Mouse (Mus musculus) hindbrain, embryonic 16.5 days (tissue): Measurements from ENCODE around the gene Spryd4. TPM values are rescaled to one million over a fixed set of nuclear protein-coding genes. Genes with fewer than 3 reads are reported as not detected.

Experiments used
- ATAC-seq: fragments of 200-750 bp; cut with Nextera tagmentation; 2 replicates; pipeline ENCODE4 v1.8.0; 2017; ENCODE audit warnings: moderate TSS enrichment, moderate library complexity
- H3K27ac ChIP-seq: fragments of 300-500 bp; sonication (generic); 2 replicates; pipeline ENCODE4 v1.5.1; 2014; ENCODE audit warnings: low read depth, mild to moderate bottlenecking, control low read depth, low read length, moderate library complexity
- H3K27me3 ChIP-seq: fragments of 300-500 bp; sonication (generic); replicated peaks from 2 replicates; pipeline ENCODE4 v1.6.1; 2014; ENCODE audit warnings: low read length; ENCODE audit not compliant: control insufficient read depth, insufficient read depth
- H3K36me3 ChIP-seq: fragments of 300-500 bp; sonication (generic); 2 replicates; pipeline ENCODE4 v1.6.1; 2014; ENCODE audit warnings: mild to moderate bottlenecking, low read length, moderate library complexity, mixed read lengths; ENCODE audit not compliant: control insufficient read depth, insufficient read depth
- H3K4me1 ChIP-seq: fragments of 300-500 bp; sonication (generic); 2 replicates; pipeline ENCODE4 v1.6.1; 2014; ENCODE audit warnings: low read depth, low read length; ENCODE audit not compliant: control insufficient read depth, insufficient read depth
- H3K4me2 ChIP-seq: fragments of 300-500 bp; sonication (generic); 2 replicates; pipeline ENCODE4 v1.6.1; 2014; ENCODE audit warnings: mild to moderate bottlenecking, low read length, control low read depth, moderate library complexity
- H3K4me3 ChIP-seq: fragments of 300-500 bp; sonication (generic); 2 replicates; pipeline ENCODE4 v1.5.1; 2014; ENCODE audit warnings: mild to moderate bottlenecking, low read length, control low read depth, moderate library complexity
- H3K9ac ChIP-seq: fragments of 300-500 bp; sonication (generic); 2 replicates; pipeline ENCODE4 v1.6.1; 2014; ENCODE audit warnings: low read depth, mild to moderate bottlenecking, control low read depth, low read length, moderate library complexity
- H3K9me3 ChIP-seq: fragments of 300-500 bp; sonication (generic); 2 replicates; pipeline ENCODE4 v1.6.1; 2014; ENCODE audit warnings: mild to moderate bottlenecking, low read length, moderate library complexity; ENCODE audit not compliant: control insufficient read depth
- WGBS: fragments of 180-500 bp; shearing (Covaris S2); extraction: QIAGEN DNeasy Blood & Tissue Kit; methylation state at CpG from one replicate; pipeline ENCODE4 v1.1.7; 2014; 5-methylcytosine and 5-hydroxymethylcytosine counted together
- polyA plus RNA-seq: library from polyadenylated mRNA; unstranded; fragments of >200 nt; fragmentation: Nextera tagmentation; extraction: Ambion mirVana; gene quantifications from 2 replicates; pipeline ENCODE4 v1.2.1, GENCODE M21; 2015

Gene Spryd4
- polyA plus RNA-seq, 1 experiment from 2014 or later, result 25.5 TPM

GRCm38 (mm10) chr10:128244121-128244520, 32.5 kb upstream of the Spryd4 start:
- peaks cover 17% of the 10 kb centered on the region for H3K36me3 ChIP-seq
- no peaks in the 10 kb centered on the region for H3K27me3 ChIP-seq
- 94% methylated on average over 15 of the region's 15 CpGs for WGBS
- H3K4me3 ChIP-seq, result no peak overlapping the region
- no peaks in the 10 kb centered on the region for H3K9me3 ChIP-seq
- no peak overlapping the region for H3K27ac ChIP-seq
- H3K4me1 ChIP-seq, result no peaks in the 10 kb centered on the region
- no peak for ATAC-seq
- no peak overlapping the region for H3K9ac ChIP-seq
- no peak overlapping the region for H3K4me2 ChIP-seq

GRCm38 (mm10) chr10:128243252-128243651, 31.6 kb upstream of the Spryd4 start:
- H3K27me3 ChIP-seq, result no peaks in the 10 kb centered on the region
- no peaks in the 10 kb centered on the region for H3K9me3 ChIP-seq
- no peak overlapping the region for H3K4me3 ChIP-seq
- H3K27ac ChIP-seq, result no peak overlapping the region
- no peak for ATAC-seq
- H3K4me1 ChIP-seq, result no peaks in the 10 kb centered on the region
- H3K4me2 ChIP-seq, result no peak overlapping the region
- no peak overlapping the region for H3K9ac ChIP-seq
- WGBS, result 96% methylated on average over 8 of the region's 8 CpGs
- peaks cover 13% of the 10 kb centered on the region for H3K36me3 ChIP-seq

GRCm38 (mm10) chr10:128240131-128240530, 28.5 kb upstream of the Spryd4 start:
- ATAC-seq, result no peak
- no peak overlapping the region for H3K9ac ChIP-seq
- H3K4me3 ChIP-seq, result no peak overlapping the region
- H3K27ac ChIP-seq, result no peak overlapping the region
- WGBS, result 93% methylated on average over 18 of the region's 18 CpGs
- no peaks in the 10 kb centered on the region for H3K9me3 ChIP-seq
- no peak overlapping the region for H3K4me2 ChIP-seq
- H3K36me3 ChIP-seq, result peaks cover 6% of the 10 kb centered on the region; the same call in 1 of the 2 replicates
- no peaks in the 10 kb centered on the region for H3K4me1 ChIP-seq
- H3K27me3 ChIP-seq, result no peaks in the 10 kb centered on the region

GRCm38 (mm10) chr10:128239140-128239539, 27.5 kb upstream of the Spryd4 start:
- no peak overlapping the region for H3K4me3 ChIP-seq
- 93% methylated on average over 4 of the region's 4 CpGs for WGBS
- no peak overlapping the region for H3K27ac ChIP-seq
- no peaks in the 10 kb centered on the region for H3K9me3 ChIP-seq
- no peaks in the 10 kb centered on the region for H3K27me3 ChIP-seq
- no peaks in the 10 kb centered on the region for H3K4me1 ChIP-seq
- ATAC-seq, result no peak
- H3K4me2 ChIP-seq, result no peak overlapping the region
- no peak overlapping the region for H3K9ac ChIP-seq
- H3K36me3 ChIP-seq, result peaks cover 5% of the 10 kb centered on the region; the same call in 1 of the 2 replicates

- Histone ChIP-seq H3K4me3 (no peak overlapping the region), H3K9ac (no peak overlapping the region), H3K36me3 (peaks cover 5% of the 10 kb centered on the region; the same call in 1 of the 2 replicates), H3K27me3 (no peaks in the 10 kb centered on the region), H3K4me1 (peaks cover 1% of the 10 kb centered on the region; the same call in 1 of the 2 replicates), H3K27ac (no peak overlapping the region), H3K9me3 (no peaks in the 10 kb centered on the region), H3K4me2 (no peak overlapping the region)
- WGBS, result 60% methylated on average over 15 of the region's 15 CpGs
- no peak for ATAC-seq
These were observed 26.3 kb upstream of the Spryd4 start for GRCm38 (mm10) chr10:128237807-128238480.

- 83% methylated on average over 4 of the region's 4 CpGs for WGBS
- peaks cover 3% of the 10 kb centered on the region; the same call in 1 of the 2 replicates for H3K4me1 ChIP-seq
- no peaks in the 10 kb centered on the region for H3K27me3 ChIP-seq
- H3K9ac ChIP-seq, result no peak overlapping the region
- H3K4me2 ChIP-seq, result no peak overlapping the region
- no peak overlapping the region for H3K4me3 ChIP-seq
- no peaks in the 10 kb centered on the region for H3K9me3 ChIP-seq
- H3K36me3 ChIP-seq, result peaks cover 5% of the 10 kb centered on the region; the same call in 1 of the 2 replicates
- H3K27ac ChIP-seq, result no peak overlapping the region
- ATAC-seq, result no peak
These were observed 24.7 kb upstream of the Spryd4 start for GRCm38 (mm10) chr10:128236321-128236720.

GRCm38 (mm10) chr10:128232420-128232985, 20.9 kb upstream of the Spryd4 start:
- H3K36me3 ChIP-seq, result no peaks in the 10 kb centered on the region
- peaks cover 7% of the 10 kb centered on the region for H3K4me1 ChIP-seq
- H3K4me2 ChIP-seq, result peak overlapping the region; percentile 62
- no peaks in the 10 kb centered on the region for H3K27me3 ChIP-seq
- H3K9ac ChIP-seq, result peak overlapping the region; percentile 76
- WGBS, result 1% methylated on average over 14 of the region's 14 CpGs
- peak; percentile 70 for ATAC-seq
- H3K27ac ChIP-seq, result peak overlapping the region; percentile 90
- H3K9me3 ChIP-seq, result no peaks in the 10 kb centered on the region
- H3K4me3 ChIP-seq, result peak overlapping the region; percentile 81

GRCm38 (mm10) chr10:128231697-128232419, 20.3 kb upstream of the Spryd4 start, which contains the start of gene Timeless:
Gene Timeless (plus strand): TSS chr10:128232065.
- WGBS, result 0% methylated on average over 51 of the region's 58 CpGs
- peak within 1 kb of the TSS; percentile 62 for H3K4me2 ChIP-seq
- H3K9ac ChIP-seq, result peak within 1 kb of the TSS; percentile 76
- peak within 1 kb of the TSS; percentile 81 for H3K4me3 ChIP-seq
- H3K36me3 ChIP-seq, result no peaks in the 10 kb centered on the region
- H3K9me3 ChIP-seq, result no peaks in the 10 kb centered on the region
- H3K27me3 ChIP-seq, result no peaks in the 10 kb centered on the region
- H3K27ac ChIP-seq, result peak within 1 kb of the TSS; percentile 90
- H3K4me1 ChIP-seq, result peaks cover 7% of the 10 kb centered on the region
- peak; percentile 96 for ATAC-seq

- no peak overlapping the region; the same call in 1 of the 2 replicates for H3K9ac ChIP-seq
- ATAC-seq, result no peak
- H3K4me1 ChIP-seq, result peaks cover 7% of the 10 kb centered on the region
- no peaks in the 10 kb centered on the region for H3K36me3 ChIP-seq
- WGBS, result 25% methylated on average over 5 of the region's 5 CpGs
- H3K4me2 ChIP-seq, result peak overlapping the region; percentile 62
- H3K27me3 ChIP-seq, result no peaks in the 10 kb centered on the region
- H3K27ac ChIP-seq, result no peak overlapping the region
- peak overlapping the region; percentile 81 for H3K4me3 ChIP-seq
- no peaks in the 10 kb centered on the region for H3K9me3 ChIP-seq
These were observed 19.5 kb upstream of the Spryd4 start for GRCm38 (mm10) chr10:128231146-128231545.
